Mouse (Mus musculus): Measurements from ENCODE around the gene Prrg2. TPM values are rescaled to one million over a fixed set of nuclear protein-coding genes. Genes with fewer than 3 reads are reported as not detected.
A peak's percentile ranks its signal among the peaks of the same experiment; 100 is the strongest.

Gene Prrg2
- total RNA-seq, 1 experiment = 11.4 TPM

DNA sequence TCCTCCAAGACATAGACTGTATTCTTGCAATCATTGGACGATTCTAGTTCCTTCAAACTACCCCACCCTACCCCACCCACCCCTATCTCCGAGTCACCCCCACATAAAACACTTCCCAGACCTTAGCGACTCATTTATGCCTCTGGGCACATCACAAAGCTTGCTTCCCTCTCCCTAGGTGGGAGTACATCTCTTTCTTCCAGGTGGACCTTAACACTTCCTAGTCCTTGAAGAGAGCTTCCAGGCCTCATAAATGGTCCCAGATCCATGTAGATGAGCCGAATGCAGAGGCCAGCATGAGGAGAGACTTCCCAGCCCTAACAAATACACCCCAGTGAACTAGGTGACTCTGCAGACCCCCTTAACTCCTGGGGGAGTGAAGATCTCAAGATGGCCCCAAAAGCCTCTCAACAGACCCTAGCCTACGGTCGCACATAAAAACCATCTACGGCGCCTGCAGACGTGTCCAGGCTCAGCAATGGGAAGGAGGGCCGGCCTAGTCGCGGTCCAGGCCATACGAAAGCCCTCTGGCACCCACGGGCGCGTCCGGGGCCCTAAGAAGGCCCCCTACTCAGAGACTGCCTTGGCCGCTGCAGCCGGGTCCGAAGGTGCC lies 47.0 kb downstream of the Prrg2 start:
- H3K4me3 ChIP-seq (ENCODE audit: insufficient read depth in 1 of 2, low read depth in 1 of 2, low read length in 2 of 2, poor library complexity in 1 of 2, severe bottlenecking in 1 of 2) = peak overlapping the region; percentile 93 to 96
- no peak for DNase-seq (ENCODE audit: low read depth, low spot score)
- peak overlapping the region; percentile 92 for H3K9ac ChIP-seq (ENCODE audit: insufficient read depth, low read depth, low read length, poor library complexity, severe bottlenecking)
- no peaks in the 10 kb centered on the region for H3K9me3 ChIP-seq (ENCODE audit: control insufficient read depth, insufficient read depth, low read depth, low read length)
- peaks cover 26% of the 10 kb centered on the region for H3K36me3 ChIP-seq (ENCODE audit: control insufficient read depth, insufficient read depth, low read length, poor library complexity, severe bottlenecking)
- H3K27ac ChIP-seq (ENCODE audit: insufficient read depth, low read depth, low read length, poor library complexity, severe bottlenecking) = peak overlapping the region; percentile 69
- H3K4me1 ChIP-seq (ENCODE audit: control insufficient read depth in 2 of 2, insufficient read depth in 2 of 2, low read length in 2 of 2, poor library complexity in 1 of 2) = peaks cover 3 to 15% of the 10 kb centered on the region in 2 experiments; a peak in 3 of 4 replicates
- TF ChIP-seq ZC3H11A (IDR thresholded peaks at IDR 0.05; ENCODE audit: borderline replicate concordance, low read depth, low read length) (no peak), MAFK (IDR thresholded peaks at IDR 0.05; ENCODE audit: insufficient read depth, low read depth, low read length) (no peak), HCFC1 (IDR thresholded peaks at IDR 0.05; ENCODE audit: borderline replicate concordance, insufficient read depth, low read length) (no peak), ZNF384 (IDR thresholded peaks at IDR 0.05; ENCODE audit: low read depth, low read length) (no peak), CHD2 (IDR thresholded peaks at IDR 0.05; ENCODE audit: low read depth, low read length) (no peak)
- in situ Hi-C loops (cut with MboI; ENCODE audit: low sequenced_read_pairs in 2 of 2, unreplicated experiment in 2 of 2) = no loop called here

DNA sequence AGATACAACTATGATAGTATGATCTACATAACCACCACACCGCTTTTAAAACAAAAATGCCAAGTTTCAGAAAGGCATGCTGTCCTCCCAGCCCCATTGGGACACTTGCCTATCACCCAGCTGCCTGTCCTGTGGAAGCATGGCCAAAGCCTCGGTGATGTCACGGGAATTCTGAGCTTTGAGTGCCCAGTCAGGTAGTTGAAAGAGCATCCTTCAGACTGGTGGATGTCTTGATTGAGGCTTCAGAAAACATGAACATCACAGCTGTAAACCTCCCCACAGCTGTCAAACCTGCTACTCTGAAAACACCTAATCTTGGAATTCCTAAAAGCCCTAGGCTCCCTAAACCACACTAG lies 48.4 kb downstream of the Prrg2 start:
- TF ChIP-seq CHD2 (IDR thresholded peaks at IDR 0.05; ENCODE audit: low read depth, low read length) (no peak), ZC3H11A (IDR thresholded peaks at IDR 0.05; ENCODE audit: borderline replicate concordance, low read depth, low read length) (no peak), MAFK (IDR thresholded peaks at IDR 0.05; ENCODE audit: insufficient read depth, low read depth, low read length) (no peak)
- Histone ChIP-seq H3K9me3 (ENCODE audit: control insufficient read depth, insufficient read depth, low read depth, low read length) (no peaks in the 10 kb centered on the region), H3K36me3 (ENCODE audit: control insufficient read depth, insufficient read depth, low read length, poor library complexity, severe bottlenecking) (peaks cover 29% of the 10 kb centered on the region), H3K4me3 (ENCODE audit: insufficient read depth in 1 of 2, low read depth in 1 of 2, low read length in 2 of 2, poor library complexity in 1 of 2, severe bottlenecking in 1 of 2) (no peak overlapping the region), H3K27ac (ENCODE audit: insufficient read depth, low read depth, low read length, poor library complexity, severe bottlenecking) (no peak overlapping the region), H3K4me1 (ENCODE audit: control insufficient read depth in 2 of 2, insufficient read depth in 2 of 2, low read length in 2 of 2, poor library complexity in 1 of 2) (peaks cover 3 to 10% of the 10 kb centered on the region in 2 experiments; a peak in 3 of 4 replicates), H3K9ac (ENCODE audit: insufficient read depth, low read depth, low read length, poor library complexity, severe bottlenecking) (no peak overlapping the region)
- in situ Hi-C loops (cut with MboI; ENCODE audit: low sequenced_read_pairs in 2 of 2, unreplicated experiment in 2 of 2) = no loop called here
- DNase-seq (ENCODE audit: low read depth, low spot score) = no peak

DNA sequence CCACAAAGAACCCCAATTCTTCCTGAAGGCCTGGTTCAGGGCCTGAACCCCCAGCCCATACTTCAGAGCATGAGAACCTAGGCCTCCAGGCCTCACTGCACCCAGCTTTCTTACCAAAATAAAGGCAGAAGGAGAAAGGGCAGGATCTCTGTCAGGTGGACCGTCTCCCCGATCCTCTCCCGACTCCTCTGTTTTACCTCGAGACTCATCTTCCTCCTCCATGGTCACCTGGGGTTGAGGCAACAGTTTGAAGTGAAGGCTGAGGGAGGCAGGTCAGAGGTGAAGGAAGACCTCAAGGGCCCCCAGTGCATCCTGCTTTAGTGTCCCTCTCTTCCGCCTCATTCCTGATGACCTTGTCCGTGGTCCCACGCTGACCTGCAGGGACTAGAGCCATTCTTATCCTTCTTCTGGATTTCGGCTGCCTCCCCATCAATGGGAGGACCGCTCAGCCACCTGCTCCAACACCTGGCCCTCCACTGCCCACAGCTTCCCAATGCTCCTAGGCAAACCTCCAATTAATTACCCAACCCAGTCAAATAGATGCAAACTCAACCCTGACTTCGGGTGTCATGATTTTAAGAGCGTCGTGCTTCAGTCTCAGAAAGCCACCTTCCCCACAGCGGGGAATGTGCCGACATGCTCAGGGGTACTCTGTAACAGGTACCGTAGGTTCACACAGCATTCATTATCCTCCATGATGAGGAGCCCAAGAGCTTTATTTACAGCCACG lies 48.9 kb downstream of the Prrg2 start:
- Histone ChIP-seq H3K4me3 (ENCODE audit: insufficient read depth in 1 of 2, low read depth in 1 of 2, low read length in 2 of 2, poor library complexity in 1 of 2, severe bottlenecking in 1 of 2) (no peak overlapping the region), H3K36me3 (ENCODE audit: control insufficient read depth, insufficient read depth, low read length, poor library complexity, severe bottlenecking) (peaks cover 34% of the 10 kb centered on the region), H3K9me3 (ENCODE audit: control insufficient read depth, insufficient read depth, low read depth, low read length) (no peaks in the 10 kb centered on the region), H3K27ac (ENCODE audit: insufficient read depth, low read depth, low read length, poor library complexity, severe bottlenecking) (no peak overlapping the region), H3K4me1 (ENCODE audit: control insufficient read depth in 2 of 2, insufficient read depth in 2 of 2, low read length in 2 of 2, poor library complexity in 1 of 2) (peaks cover 3 to 8% of the 10 kb centered on the region in 2 experiments; a peak in 3 of 4 replicates), H3K9ac (ENCODE audit: insufficient read depth, low read depth, low read length, poor library complexity, severe bottlenecking) (no peak overlapping the region)
- no peak for DNase-seq (ENCODE audit: low read depth, low spot score)
- in situ Hi-C loops (cut with MboI; ENCODE audit: low sequenced_read_pairs in 2 of 2, unreplicated experiment in 2 of 2) = no loop called here
- TF ChIP-seq ZC3H11A (IDR thresholded peaks at IDR 0.05; ENCODE audit: borderline replicate concordance, low read depth, low read length) = no peak
- no peak for TF ChIP-seq CHD2 (IDR thresholded peaks at IDR 0.05; ENCODE audit: low read depth, low read length)
- TF ChIP-seq HCFC1 (IDR thresholded peaks at IDR 0.05; ENCODE audit: borderline replicate concordance, insufficient read depth, low read length) = no peak
- no peak for TF ChIP-seq ZNF384 (IDR thresholded peaks at IDR 0.05; ENCODE audit: low read depth, low read length)
- no peak for TF ChIP-seq MAFK (IDR thresholded peaks at IDR 0.05; ENCODE audit: insufficient read depth, low read depth, low read length)

DNA sequence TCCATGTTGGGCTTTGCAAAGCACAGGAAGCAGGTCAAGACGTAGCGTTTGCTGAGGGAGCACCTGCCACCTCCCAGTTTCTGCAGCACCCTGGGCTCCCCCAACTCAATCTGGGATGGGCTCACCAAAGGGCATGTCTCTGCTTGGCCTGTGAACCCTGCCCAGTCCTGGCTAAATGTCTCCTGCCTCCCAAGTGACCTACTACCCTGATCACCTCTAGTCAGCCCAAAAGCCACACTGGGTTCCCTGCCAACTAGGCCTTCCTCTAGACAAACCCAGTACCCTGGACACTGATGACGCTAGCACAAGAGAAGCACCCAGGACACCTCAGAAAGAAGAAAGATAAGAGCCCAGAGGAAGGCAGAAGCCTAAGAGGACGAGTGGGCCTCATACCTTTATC lies 49.7 kb downstream of the Prrg2 start:
- Histone ChIP-seq H3K4me1 (ENCODE audit: control insufficient read depth in 2 of 2, insufficient read depth in 2 of 2, low read length in 2 of 2, poor library complexity in 1 of 2) (peaks cover 3 to 12% of the 10 kb centered on the region in 2 experiments; a peak in 3 of 4 replicates), H3K27ac (ENCODE audit: insufficient read depth, low read depth, low read length, poor library complexity, severe bottlenecking) (no peak overlapping the region), H3K4me3 (ENCODE audit: insufficient read depth in 1 of 2, low read depth in 1 of 2, low read length in 2 of 2, poor library complexity in 1 of 2, severe bottlenecking in 1 of 2) (no peak overlapping the region), H3K36me3 (ENCODE audit: control insufficient read depth, insufficient read depth, low read length, poor library complexity, severe bottlenecking) (peaks cover 41% of the 10 kb centered on the region), H3K9ac (ENCODE audit: insufficient read depth, low read depth, low read length, poor library complexity, severe bottlenecking) (no peak overlapping the region), H3K9me3 (ENCODE audit: control insufficient read depth, insufficient read depth, low read depth, low read length) (no peaks in the 10 kb centered on the region)
- no peak for DNase-seq (ENCODE audit: low read depth, low spot score)
- no peak for TF ChIP-seq ZNF384 (IDR thresholded peaks at IDR 0.05; ENCODE audit: low read depth, low read length)
- TF ChIP-seq CHD2 (IDR thresholded peaks at IDR 0.05; ENCODE audit: low read depth, low read length) = no peak
- no peak for TF ChIP-seq MAFK (IDR thresholded peaks at IDR 0.05; ENCODE audit: insufficient read depth, low read depth, low read length)
- no peak for TF ChIP-seq HCFC1 (IDR thresholded peaks at IDR 0.05; ENCODE audit: borderline replicate concordance, insufficient read depth, low read length)
- in situ Hi-C loops (cut with MboI; ENCODE audit: low sequenced_read_pairs in 2 of 2, unreplicated experiment in 2 of 2) = no loop called here
